Mouse (Mus musculus) bone marrow, adult 2 months (tissue): ENCODE data around the gene Gm26661. TPM values are rescaled to one million over a fixed set of nuclear protein-coding genes. Genes with fewer than 3 reads are reported as not detected.

Experiments used
- H3K27ac ChIP-seq: fragments of 200-500 bp; 2 replicates; pipeline ENCODE4 v1.5.1; 2012; ENCODE audit warnings: low read depth, mild to moderate bottlenecking, control low read depth, inconsistent platforms, low read length; ENCODE audit not compliant: control insufficient read depth, poor library complexity, insufficient read depth
- H3K4me1 ChIP-seq: fragments of 200-500 bp; 2 replicates; pipeline ENCODE4 v1.6.1; 2011; ENCODE audit warnings: low read length; ENCODE audit not compliant: control insufficient read depth, insufficient read depth
- H3K4me3 ChIP-seq: fragments of 200-500 bp; replicated peaks from 2 replicates; pipeline ENCODE3; 2011; ENCODE audit warnings: mild to moderate bottlenecking, low read depth, low read length, control low read depth; ENCODE audit not compliant: control insufficient read depth
- CTCF ChIP-seq: fragments of 200-500 bp; IDR thresholded peaks from 2 replicates; pipeline ENCODE4 v1.5.1; 2011; ENCODE audit warnings: low read length, control low read depth; ENCODE audit not compliant: control insufficient read depth, insufficient read depth
- POLR2A ChIP-seq: fragments of 200-500 bp; IDR thresholded peaks from 2 replicates; pipeline ENCODE4 v1.6.1; 2011; ENCODE audit warnings: low read depth, mild to moderate bottlenecking, control low read depth, low read length, borderline replicate concordance; ENCODE audit not compliant: control insufficient read depth
- WGBS: fragments of 180-500 bp; shearing (Covaris S2); methylation state at CpG from one replicate; pipeline ENCODE4 v1.1.7; 2018; 5-methylcytosine and 5-hydroxymethylcytosine counted together
- polyA plus RNA-seq: library from polyadenylated mRNA; stranded (reverse); fragments of >200 nt; gene quantifications from 2 replicates; pipeline ENCODE4 v1.2.4, GENCODE M21; 2011; ENCODE audit warnings: low replicate concordance; ENCODE audit not compliant: missing spikeins, insufficient read depth, insufficient read length

Gene Gm26661
- polyA plus RNA-seq, 1 experiment: not detected

- WGBS: 68% methylated on average over 1 of the region's 1 CpGs
- no peak overlapping the region for H3K27ac ChIP-seq
- H3K4me3 ChIP-seq: no peak overlapping the region
- no peaks in the 10 kb centered on the region for H3K4me1 ChIP-seq
- TF ChIP-seq POLR2A: no peak
- no peak for TF ChIP-seq CTCF
These were observed 40.5 kb downstream of the Gm26661 start for GRCm38 (mm10) chr14:7831770-7832439.

GRCm38 (mm10) chr14:7832440-7832783 lies 41.0 kb downstream of the Gm26661 start:
- TF ChIP-seq POLR2A (no peak), CTCF (no peak)
- no peak overlapping the region for H3K4me3 ChIP-seq
- 86% methylated on average over 5 of the region's 5 CpGs for WGBS
- H3K4me1 ChIP-seq: no peaks in the 10 kb centered on the region
- no peak overlapping the region for H3K27ac ChIP-seq

- 71% methylated on average over 4 of the region's 4 CpGs for WGBS
- Histone ChIP-seq H3K27ac (no peak overlapping the region), H3K4me1 (no peaks in the 10 kb centered on the region), H3K4me3 (no peak overlapping the region)
- TF ChIP-seq POLR2A (no peak), CTCF (no peak)
These were observed 42.1 kb downstream of the Gm26661 start for GRCm38 (mm10) chr14:7833458-7833857.

- no peak for TF ChIP-seq CTCF
- TF ChIP-seq POLR2A: no peak
- Histone ChIP-seq H3K27ac (no peak overlapping the region), H3K4me1 (no peaks in the 10 kb centered on the region; the same call in 1 of the 2 replicates), H3K4me3 (no peak overlapping the region)
- WGBS: 75% methylated on average over 5 of the region's 5 CpGs
These were observed 47.2 kb downstream of the Gm26661 start for GRCm38 (mm10) chr14:7838564-7839089.

- no peaks in the 10 kb centered on the region; the same call in 1 of the 2 replicates for H3K4me1 ChIP-seq
- no peak overlapping the region for H3K27ac ChIP-seq
- TF ChIP-seq CTCF (no peak), POLR2A (no peak)
- 74% methylated on average over 8 of the region's 8 CpGs for WGBS
- H3K4me3 ChIP-seq: no peak overlapping the region
These were observed 48.6 kb downstream of the Gm26661 start for GRCm38 (mm10) chr14:7839950-7840514.

Other genes starting within 250 kb of the Gm26661 start
- not detected in 2 replicates for gene Gm3558, start 223.0 kb upstream of the Gm26661 start, polyA plus RNA-seq
- not detected in 2 replicates for gene Gm10338, start 196.0 kb upstream of the Gm26661 start, polyA plus RNA-seq
- not detected in 2 replicates for gene Gm10128, start 147.6 kb upstream of the Gm26661 start, polyA plus RNA-seq
- 2.9 and 5.4 TPM in 2 replicates for gene Flnb, start 26.4 kb downstream of the Gm26661 start, polyA plus RNA-seq
- not detected in 2 replicates for gene Gm45521, start 165.7 kb downstream of the Gm26661 start, polyA plus RNA-seq
- 0.88 and 1.6 TPM in 2 replicates for gene Dnase1l3, start 203.0 kb downstream of the Gm26661 start, polyA plus RNA-seq
- gene Abhd6, start 211.3 kb downstream of the Gm26661 start, polyA plus RNA-seq: 3.6 TPM in 1 of 2 replicates, not detected in the other